Mouse (Mus musculus) testis, adult 2 months (tissue): Measurements from ENCODE around the gene Otop2. TPM values are rescaled to one million over a fixed set of nuclear protein-coding genes. Genes with fewer than 3 reads are reported as not detected.
A peak's percentile ranks its signal among the peaks of the same experiment; 100 is the strongest.

Experiments
- H3K27ac ChIP-seq: fragments of 200-500 bp; 2 replicates; pipeline ENCODE4 v1.5.1; 2012; ENCODE audit warnings: low read depth, low read length; ENCODE audit not compliant: control insufficient read depth, insufficient read depth
- H3K27me3 ChIP-seq: fragments of 200-500 bp; 2 replicates; pipeline ENCODE4 v1.6.1; 2012; ENCODE audit warnings: mild to moderate bottlenecking, low read length, moderate library complexity; ENCODE audit not compliant: control insufficient read depth, insufficient read depth
- H3K36me3 ChIP-seq: fragments of 200-500 bp; 2 replicates; pipeline ENCODE4 v1.6.1; 2012; ENCODE audit warnings: mild to moderate bottlenecking, low read length; ENCODE audit not compliant: control insufficient read depth, insufficient read depth
- H3K4me1 ChIP-seq: fragments of 200-500 bp; 2 replicates; pipeline ENCODE4 v1.6.1; 2012; ENCODE audit warnings: low read length; ENCODE audit not compliant: control insufficient read depth, insufficient read depth
- H3K4me3 ChIP-seq: fragments of 200-500 bp; 2 replicates; pipeline ENCODE4 v1.5.1; 2012; ENCODE audit warnings: low read depth, mild to moderate bottlenecking, low read length, moderate library complexity, mixed read lengths; ENCODE audit not compliant: control insufficient read depth
- CTCF ChIP-seq: fragments of 200-500 bp; IDR thresholded peaks from 2 replicates; pipeline ENCODE4 v1.5.1; 2012; ENCODE audit warnings: low read depth, mild to moderate bottlenecking, inconsistent platforms, low read length, moderate library complexity; ENCODE audit not compliant: control insufficient read depth, insufficient read depth, insufficient replicate concordance
- POLR2A ChIP-seq: fragments of 200-500 bp; IDR thresholded peaks from 2 replicates; pipeline ENCODE4 v1.6.1; 2012; ENCODE audit warnings: low read depth, mild to moderate bottlenecking, inconsistent platforms, low read length, moderate library complexity; ENCODE audit not compliant: control insufficient read depth
- polyA plus RNA-seq: library from polyadenylated mRNA; depleted of rRNA; stranded (reverse); fragments of >200 nt; gene quantifications from 2 replicates; pipeline ENCODE4 v1.2.3, GENCODE M21; 2012

Gene Otop2
- polyA plus RNA-seq, 1 experiment: 8.5 TPM

DNA sequence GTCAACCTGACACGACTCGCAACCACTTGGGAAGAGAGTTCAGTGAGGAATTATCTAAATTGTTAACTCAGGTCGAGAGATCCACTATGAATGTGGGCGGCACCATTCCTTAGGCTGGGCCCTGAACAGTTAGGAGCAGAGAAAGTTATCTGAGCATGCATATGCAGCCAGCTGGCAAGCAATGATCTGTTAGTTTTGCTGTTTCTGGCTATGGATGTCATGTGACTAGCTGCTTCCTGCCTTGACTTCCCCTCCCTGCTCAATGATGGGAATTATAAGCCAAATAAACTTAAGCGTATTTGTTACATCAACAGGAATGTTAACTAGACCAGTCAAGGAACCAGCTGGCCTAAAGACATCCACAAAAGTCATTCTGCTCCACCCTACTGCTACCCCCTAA, 46.4 kb downstream of the Otop2 start:
- no peak overlapping the region for H3K27ac ChIP-seq
- peaks cover 4% of the 10 kb centered on the region for H3K4me1 ChIP-seq
- no peak overlapping the region for H3K4me3 ChIP-seq
- TF ChIP-seq POLR2A: no peak
- TF ChIP-seq CTCF: no peak
- H3K36me3 ChIP-seq: no peaks in the 10 kb centered on the region
- no peaks in the 10 kb centered on the region for H3K27me3 ChIP-seq

DNA sequence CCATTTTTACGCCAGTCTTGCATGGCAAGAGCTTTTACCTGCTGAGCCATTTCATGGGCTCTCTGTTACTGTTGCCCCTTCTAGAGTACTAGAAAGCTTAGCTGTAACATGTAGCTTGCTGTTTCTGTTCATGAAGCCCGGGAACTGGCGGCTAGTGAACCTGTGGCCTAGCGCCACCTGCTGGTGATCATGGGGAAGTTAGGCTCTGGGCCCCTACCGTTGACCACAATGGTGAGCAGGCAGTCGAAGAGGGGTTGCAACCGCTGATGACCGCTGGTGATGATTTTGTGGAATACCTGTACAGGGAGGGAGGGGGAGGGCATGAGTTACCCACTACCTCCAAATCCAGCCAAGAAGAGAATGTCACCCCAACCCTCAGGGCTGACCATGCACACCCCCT, 47.2 kb downstream of the Otop2 start:
- TF ChIP-seq CTCF (peak; percentile 96), POLR2A (no peak)
- Histone ChIP-seq H3K4me3 (no peak overlapping the region), H3K27me3 (no peaks in the 10 kb centered on the region), H3K36me3 (no peaks in the 10 kb centered on the region), H3K4me1 (peaks cover 4% of the 10 kb centered on the region), H3K27ac (no peak overlapping the region)

DNA sequence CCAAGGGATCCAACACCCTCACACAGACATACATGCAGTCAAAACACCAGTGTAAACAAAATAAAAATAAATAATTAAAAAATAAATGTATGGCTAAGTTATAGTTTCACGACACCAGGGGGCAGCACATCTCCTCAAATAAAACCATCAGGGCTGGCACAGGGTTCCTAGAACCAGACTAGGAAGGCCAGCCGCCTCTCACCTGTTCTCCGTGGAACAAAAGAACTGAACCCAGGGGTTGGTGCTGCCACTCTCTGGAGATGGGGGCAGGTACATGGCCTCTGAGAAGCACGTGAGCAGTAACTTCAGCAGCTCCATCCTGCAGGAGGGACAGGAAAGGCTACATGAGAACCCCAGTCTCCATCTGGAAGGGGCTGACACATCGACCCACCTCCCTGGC, 51.5 kb downstream of the Otop2 start:
- no peaks in the 10 kb centered on the region for H3K27me3 ChIP-seq
- no peaks in the 10 kb centered on the region for H3K36me3 ChIP-seq
- no peak overlapping the region for H3K27ac ChIP-seq
- TF ChIP-seq POLR2A (no peak), CTCF (no peak)
- H3K4me1 ChIP-seq: peaks cover 4% of the 10 kb centered on the region
- H3K4me3 ChIP-seq: no peak overlapping the region

DNA sequence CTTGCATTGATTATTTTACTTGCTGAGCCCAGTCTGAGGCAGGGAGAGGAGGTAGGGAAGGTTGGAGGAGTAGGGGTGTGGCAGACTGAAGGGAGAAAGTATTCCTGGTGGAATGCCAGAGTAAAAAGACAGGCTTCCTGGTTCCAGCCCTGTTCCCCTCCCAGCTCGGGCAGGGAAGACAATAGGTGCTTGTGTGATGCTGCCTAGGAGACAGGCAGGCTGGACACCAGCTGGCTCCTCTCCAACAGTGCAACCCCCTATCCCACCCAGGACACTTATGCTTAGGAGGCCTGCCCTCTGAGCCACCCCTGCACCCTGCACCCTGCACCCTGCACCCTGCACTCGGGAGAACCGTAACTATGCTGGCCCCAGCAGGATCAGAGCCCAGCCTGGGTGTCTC, 52.3 kb downstream of the Otop2 start:
- peaks cover 3% of the 10 kb centered on the region for H3K4me1 ChIP-seq
- no peak overlapping the region for H3K4me3 ChIP-seq
- TF ChIP-seq POLR2A (no peak), CTCF (no peak)
- H3K36me3 ChIP-seq: no peaks in the 10 kb centered on the region
- H3K27me3 ChIP-seq: no peaks in the 10 kb centered on the region
- no peak overlapping the region for H3K27ac ChIP-seq

GRCm38 (mm10) chr11:115359726-115360125, 52.8 kb downstream of the Otop2 start:
- no peak overlapping the region for H3K27ac ChIP-seq
- TF ChIP-seq POLR2A: no peak
- TF ChIP-seq CTCF: no peak
- H3K27me3 ChIP-seq: no peaks in the 10 kb centered on the region
- H3K4me1 ChIP-seq: no peaks in the 10 kb centered on the region
- H3K36me3 ChIP-seq: no peaks in the 10 kb centered on the region
- H3K4me3 ChIP-seq: no peak overlapping the region

DNA sequence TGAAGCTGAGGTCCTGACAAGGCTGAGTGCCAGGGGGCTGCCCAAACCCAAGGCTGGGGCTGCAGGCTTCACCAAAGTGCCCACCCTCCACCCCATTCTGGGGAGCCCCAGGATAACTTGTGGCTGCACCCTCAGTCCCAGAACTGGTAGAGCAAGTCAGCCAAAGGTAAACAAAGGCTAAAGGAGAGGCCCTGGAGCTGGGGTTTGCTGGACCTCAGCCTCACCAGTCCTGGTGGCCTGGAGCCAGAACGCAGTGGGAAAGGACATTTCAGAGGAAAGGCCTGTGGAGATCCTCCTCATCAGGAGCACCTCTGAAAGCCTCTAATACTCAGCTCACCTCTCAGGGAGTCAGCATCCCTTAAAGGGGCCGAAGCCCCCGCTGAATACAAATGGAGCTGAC, 57.2 kb downstream of the Otop2 start:
- H3K4me1 ChIP-seq: peaks cover 12% of the 10 kb centered on the region
- no peaks in the 10 kb centered on the region for H3K36me3 ChIP-seq
- peaks cover 2% of the 10 kb centered on the region; the same call in 1 of the 2 replicates for H3K27me3 ChIP-seq
- no peak overlapping the region for H3K4me3 ChIP-seq
- TF ChIP-seq CTCF: no peak
- no peak for TF ChIP-seq POLR2A
- no peak overlapping the region for H3K27ac ChIP-seq

DNA sequence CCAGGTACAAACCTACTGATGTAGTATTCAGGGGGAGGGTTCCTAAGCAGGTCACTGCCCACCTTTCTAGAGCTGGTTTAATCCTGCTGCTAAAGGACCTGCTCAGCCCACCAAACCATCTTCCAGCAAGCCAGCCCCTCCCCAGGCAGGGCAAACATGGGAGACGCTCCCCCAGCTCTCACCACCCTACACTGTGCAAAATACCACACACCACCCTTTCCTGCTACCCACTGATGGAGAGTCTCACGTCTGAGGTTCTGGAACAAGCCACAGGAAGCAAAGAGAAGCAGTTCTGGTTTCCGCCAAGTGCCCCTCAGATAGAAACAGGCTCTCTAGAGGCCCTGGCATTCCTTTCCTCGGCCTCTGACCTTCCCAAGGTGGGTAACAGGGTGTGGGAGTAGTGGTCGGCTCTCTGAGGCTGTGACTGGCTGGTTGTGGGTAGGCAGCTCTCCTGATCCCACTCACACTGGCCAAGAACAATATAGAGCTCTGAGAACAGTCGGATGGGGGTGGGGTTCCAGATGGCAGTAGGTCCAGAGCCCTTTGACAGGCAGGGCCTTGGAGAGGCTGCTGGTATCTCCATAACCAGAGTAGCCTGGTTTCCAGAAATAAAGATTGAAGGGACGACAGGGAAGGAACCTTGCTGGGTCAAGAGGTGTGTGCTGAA, 59.2 kb downstream of the Otop2 start:
- TF ChIP-seq POLR2A: no peak
- TF ChIP-seq CTCF: no peak
- Histone ChIP-seq H3K27ac (no peak overlapping the region), H3K36me3 (no peaks in the 10 kb centered on the region), H3K27me3 (peaks cover 2% of the 10 kb centered on the region; the same call in 1 of the 2 replicates), H3K4me1 (peaks cover 12% of the 10 kb centered on the region), H3K4me3 (no peak overlapping the region)
